Mouse (Mus musculus) bone marrow macrophage, adult 2 months (primary cell): ENCODE data around the gene Tmem178b.

Experiments
- CTCF ChIP-seq: IDR thresholded peaks from 2 replicates; pipeline ENCODE4 v1.5.1; 2012; ENCODE audit warnings: low read depth, mild to moderate bottlenecking, low read length, moderate library complexity
- POLR2A ChIP-seq: IDR thresholded peaks from 2 replicates; pipeline ENCODE4 v1.6.1; 2012; ENCODE audit warnings: mild to moderate bottlenecking, low read depth, low read length, borderline replicate concordance

DNA sequence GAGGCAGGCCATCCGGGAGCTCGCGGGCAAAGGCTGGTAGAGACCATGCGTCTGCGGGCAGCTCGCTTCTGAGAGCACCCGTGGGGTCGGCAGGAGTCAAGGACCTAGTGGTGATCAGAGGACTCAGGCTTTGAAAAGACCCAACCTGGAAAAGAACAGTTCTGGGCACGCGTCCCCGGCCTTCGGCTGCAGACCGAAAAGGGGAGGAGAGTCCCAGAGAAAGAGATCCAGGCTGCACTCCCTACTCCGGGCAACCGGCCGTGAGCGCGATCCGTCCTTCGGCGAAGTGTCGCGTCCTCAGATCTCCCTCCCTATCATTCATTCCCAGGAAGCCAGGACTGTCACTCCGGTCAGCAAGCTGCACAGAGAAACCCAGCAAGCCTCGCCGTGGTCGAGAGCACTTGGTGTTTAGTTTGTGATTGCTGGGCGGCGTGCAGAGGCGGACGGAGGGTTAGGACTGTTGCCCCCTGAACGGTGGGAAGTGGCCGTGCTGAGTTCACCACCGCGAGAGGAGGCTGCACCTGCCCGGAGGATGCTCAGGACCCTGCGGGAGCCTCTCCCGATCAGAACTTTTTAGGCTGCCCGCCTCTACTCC is 668 bp upstream of the Tmem178b start:
- TF ChIP-seq CTCF (no peak), POLR2A (no peak)
